Mouse (Mus musculus): ENCODE measurements at regions not wholly inside any gene's neighbourhood (a gene's known extent, or its start where the extent isn't known, plus 50 kb on each side); places are given as distances from the start of the nearest gene placed in this dataset.
A peak's percentile ranks its signal among the peaks of the same experiment; 100 is the strongest.

DNA sequence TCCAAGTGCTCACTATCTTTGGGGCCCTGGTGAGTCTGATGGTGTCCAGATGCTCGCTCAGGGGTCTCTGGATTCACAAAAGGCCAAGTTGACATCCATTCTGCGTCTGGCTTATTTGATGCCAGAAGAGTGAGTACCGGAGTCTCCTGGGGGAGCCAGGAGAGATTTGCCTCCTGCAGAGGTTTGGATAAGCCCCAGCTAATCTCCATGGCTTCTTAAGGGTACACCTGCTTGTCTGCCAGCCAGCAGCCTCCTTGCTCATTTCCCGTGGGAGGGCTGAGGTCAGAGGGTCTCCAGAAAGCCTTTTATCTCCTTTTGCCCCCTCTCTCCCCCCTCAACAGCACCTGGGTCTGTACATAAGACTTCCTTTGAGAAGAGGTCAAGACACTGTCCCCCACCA lies 234.0 kb upstream of the Ubash3b start:
- Histone ChIP-seq H3K27ac (no peak overlapping the region), H3K4me3 (no peak overlapping the region)
- intact Hi-C loops (cut with DNase I) = no loop called here
- no peak for DNase-seq (ENCODE audit: extremely low spot score in 1 of 2, low spot score in 2 of 2)
- TF ChIP-seq CTCF (IDR thresholded peaks at IDR 0.05) = no peak

DNA sequence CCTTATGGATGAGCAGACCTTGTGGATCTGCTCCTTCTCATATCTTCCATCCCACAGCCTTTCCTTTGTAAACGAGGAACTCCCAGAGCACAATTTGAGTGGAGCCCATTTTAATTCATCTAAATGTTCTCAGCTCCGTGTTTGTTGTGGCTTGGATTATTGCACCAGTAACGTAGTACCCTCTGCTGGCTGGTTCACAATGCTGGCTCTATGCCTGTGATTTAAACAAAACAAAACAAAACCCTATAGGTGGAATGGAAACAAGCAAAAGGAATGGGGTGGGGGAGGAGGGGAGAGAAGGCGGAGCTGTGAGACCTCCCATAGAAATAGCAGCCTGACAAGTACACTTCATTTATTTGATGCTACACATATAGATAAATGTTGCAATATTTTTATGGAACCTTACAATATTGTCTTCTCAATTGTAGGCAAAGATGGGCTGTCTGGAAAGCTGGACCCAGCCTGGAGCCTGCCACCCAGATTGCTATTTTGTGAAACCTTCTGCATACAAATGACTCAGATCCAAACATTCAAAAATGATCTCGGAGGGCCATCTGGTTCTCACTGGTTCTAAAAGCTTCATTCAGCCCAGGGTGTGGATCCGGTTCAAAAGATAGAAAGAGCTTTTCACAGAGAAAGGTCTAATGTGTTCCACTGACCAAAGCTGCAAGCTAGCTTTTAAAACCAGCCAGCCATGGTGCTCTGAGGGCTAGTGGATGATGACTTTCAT lies 230.3 kb upstream of the Ubash3b start:
- DNase-seq (ENCODE audit: extremely low spot score in 1 of 2, low spot score in 2 of 2) = peak in 1 of 2 experiments; percentile 22
- no peak overlapping the region for H3K4me3 ChIP-seq
- intact Hi-C loops (cut with DNase I) = loop anchor here (2.0 to 5.0 kb wide), 2 partner anchors 71 to 163 kb away; no protein-coding TSS in a partner anchor
- peak overlapping the region; percentile 50; the same call in 1 of the 2 replicates for H3K27ac ChIP-seq
- peak; percentile 42 for TF ChIP-seq CTCF (IDR thresholded peaks at IDR 0.05)

DNA sequence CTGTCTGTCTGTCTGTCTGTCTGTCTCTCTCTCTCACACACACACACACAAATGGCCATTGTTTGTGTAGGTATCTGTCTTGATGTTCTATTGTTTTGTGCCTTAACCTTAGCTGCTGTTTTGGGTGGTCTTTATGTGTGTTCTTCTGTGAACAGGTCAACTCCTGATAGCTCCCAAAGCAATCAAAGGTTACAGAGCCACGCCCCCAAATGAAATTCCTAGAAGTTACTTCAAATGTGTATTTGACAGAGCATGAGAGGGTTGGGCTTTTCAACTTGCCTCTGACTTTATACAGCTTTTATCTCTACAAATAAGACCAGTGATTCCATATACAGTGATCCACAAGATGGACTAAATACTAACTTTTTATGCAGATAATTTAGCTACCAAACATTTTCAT lies 217.8 kb upstream of the Ubash3b start:
- intact Hi-C loops (cut with DNase I) = loop anchor here (5.0 kb wide), 2 partner anchors 152 to 573 kb away; no protein-coding TSS in a partner anchor
- no peak for TF ChIP-seq CTCF (IDR thresholded peaks at IDR 0.05)
- no peak overlapping the region; the same call in 1 of the 2 replicates for H3K4me3 ChIP-seq
- no peak for DNase-seq (ENCODE audit: extremely low spot score in 1 of 2, low spot score in 2 of 2)
- H3K27ac ChIP-seq = peak overlapping the region; percentile 92; the same call in 1 of the 2 replicates

DNA sequence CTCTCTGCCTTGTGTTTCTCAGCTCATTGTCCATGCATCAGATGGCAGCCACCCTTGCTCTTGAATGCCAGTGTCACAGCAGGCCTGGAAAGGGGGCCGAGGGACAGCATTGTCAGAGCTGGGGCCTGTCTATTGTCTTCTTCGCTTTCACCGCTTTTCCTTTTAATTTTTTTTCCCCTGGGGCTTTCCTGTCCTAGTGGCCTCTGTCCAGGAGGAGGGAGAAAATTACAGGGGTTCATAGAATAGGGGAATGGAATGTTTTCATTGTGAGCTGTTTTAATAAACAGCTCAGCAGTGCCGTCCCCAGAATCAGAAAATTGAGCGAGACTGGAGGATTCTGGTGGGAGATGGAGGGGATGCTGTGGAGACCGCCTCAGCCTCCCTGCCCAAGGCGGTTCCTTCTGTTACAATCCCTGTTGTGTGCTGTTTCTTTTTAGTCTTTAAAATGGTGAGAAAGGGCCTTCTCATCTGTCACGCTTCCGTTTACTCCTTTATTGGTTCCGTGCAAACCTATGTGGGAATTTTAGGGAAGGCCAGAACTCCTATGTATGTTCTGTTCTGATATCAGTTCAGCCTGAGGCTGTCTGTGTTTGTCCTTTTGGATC lies 217.2 kb upstream of the Ubash3b start:
- TF ChIP-seq CTCF (IDR thresholded peaks at IDR 0.05) = no peak
- intact Hi-C loops (cut with DNase I) = loop anchor here (5.0 kb wide), 2 partner anchors 151 to 574 kb away; no protein-coding TSS in a partner anchor
- DNase-seq (ENCODE audit: extremely low spot score in 1 of 2, low spot score in 2 of 2) = peak in 1 of 2 experiments; percentile 16
- peak overlapping the region; percentile 92 for H3K27ac ChIP-seq
- peak overlapping the region; percentile 54 for H3K4me3 ChIP-seq

DNA sequence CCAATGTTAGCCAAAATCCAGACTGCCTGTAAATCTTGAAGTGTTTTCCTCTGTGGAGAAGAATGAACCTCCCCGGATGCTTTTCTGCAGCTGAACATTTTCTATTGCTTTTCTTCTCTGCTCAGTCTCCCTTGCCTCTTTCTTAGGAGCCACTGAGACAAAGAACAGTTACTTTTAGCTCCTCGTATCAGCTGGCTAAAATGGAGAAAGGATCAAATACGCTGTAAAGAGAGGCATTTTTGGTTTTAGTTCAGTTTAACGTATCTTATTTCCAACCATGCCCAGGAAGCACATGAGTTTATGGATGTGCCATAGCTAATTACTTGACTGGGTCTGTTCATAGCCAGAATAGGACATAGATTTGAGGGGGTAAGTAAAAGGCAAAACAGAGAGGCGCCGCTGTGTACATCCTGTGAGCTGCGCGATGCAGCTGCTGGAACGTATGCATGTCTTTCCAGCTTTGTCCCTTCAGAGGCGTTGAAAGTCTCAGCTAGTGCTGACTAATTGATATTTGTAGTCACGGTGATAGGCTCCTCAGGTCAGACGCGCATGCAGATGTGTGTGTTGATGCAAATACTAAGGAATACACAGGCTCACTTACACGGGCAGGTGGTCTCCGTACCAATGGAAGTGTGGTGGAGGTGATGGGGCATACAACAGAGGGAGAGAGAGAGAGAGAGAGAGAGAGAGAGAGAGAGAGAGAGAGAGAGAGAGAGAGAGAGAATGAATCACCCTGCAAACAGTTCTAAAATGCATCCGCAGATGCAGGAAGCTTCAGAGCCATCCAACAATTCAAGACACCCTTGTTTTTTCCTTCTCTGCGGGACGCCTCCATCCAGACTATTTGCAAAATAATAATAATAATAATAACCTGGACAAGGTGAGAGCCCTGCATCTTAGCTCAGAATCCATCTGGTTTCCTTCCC lies 216.5 kb upstream of the Ubash3b start:
- intact Hi-C loops (cut with DNase I) = loop anchor here (2.0 to 5.0 kb wide), 4 partner anchors 69 to 574 kb away; no protein-coding TSS in a partner anchor
- DNase-seq (ENCODE audit: extremely low spot score in 1 of 2, low spot score in 2 of 2) = peak; percentile 17 to 23
- peak overlapping the region; percentile 54 for H3K4me3 ChIP-seq
- TF ChIP-seq CTCF (IDR thresholded peaks at IDR 0.05) = no peak
- H3K27ac ChIP-seq = peak overlapping the region; percentile 92

DNA sequence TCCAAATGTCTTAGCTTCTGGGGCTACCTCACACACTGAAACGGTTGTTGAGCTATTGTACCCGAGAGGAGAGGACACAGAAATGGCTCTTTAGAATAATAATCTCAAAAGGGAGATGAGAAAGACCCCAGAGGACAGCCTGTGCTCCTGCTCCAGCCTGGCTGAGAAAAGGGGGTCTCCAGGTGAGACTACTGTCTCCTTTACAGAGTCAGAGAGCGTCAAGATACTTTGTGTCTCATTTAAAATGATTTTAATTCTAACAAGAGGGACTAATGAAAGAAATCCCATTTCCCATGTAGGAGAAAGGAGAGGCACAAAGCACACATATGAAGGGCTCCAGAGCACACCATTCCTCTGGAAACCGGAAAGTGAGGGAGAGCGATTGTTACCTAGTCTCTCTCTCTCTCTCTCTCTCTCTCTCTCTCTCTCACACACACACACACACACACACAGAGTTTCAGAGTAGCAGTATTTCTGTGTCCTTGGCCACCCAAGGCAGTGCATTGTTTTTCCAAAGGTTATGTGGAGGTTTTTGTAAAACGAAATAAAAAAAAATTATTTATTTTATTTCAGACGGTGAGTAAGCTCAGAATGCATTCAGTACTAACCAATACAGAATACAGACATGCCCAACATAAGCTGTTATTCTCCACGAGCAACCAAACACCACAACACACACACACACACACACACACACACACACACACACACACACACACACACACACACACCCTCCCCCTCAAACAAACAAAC lies 215.6 kb upstream of the Ubash3b start:
- no peak for TF ChIP-seq CTCF (IDR thresholded peaks at IDR 0.05)

DNA sequence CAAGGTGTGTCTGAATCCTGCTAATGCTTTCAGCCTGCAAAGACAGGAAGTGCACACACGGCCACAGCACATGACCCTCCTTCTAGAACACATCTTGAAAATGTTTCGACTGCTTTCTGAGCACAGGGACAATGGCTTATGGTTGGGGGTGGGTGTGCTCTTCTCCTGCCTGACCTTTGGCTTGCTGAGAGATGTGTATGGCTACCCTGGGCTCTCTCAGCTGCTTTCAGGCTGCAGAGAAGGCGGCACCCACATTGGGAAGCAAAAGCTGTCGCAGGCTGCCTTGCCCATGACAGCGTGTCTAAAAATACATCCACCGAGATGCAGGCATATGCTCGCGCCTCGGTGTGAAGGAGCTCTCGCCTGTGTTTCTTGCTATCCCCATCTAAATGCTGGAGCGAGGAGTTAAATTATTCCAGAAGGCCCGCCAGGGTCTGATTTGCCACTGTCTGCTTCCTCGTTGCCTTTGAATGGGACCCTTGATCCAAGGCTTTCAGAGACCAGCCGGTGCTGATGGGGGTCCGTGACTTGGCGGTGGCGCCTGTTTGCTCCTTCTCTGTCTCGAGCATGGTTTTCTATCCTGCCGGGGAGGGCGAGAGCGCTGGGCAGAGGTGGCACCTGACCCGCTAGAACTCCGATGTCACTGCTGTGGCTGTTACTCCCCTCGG lies 214.6 kb upstream of the Ubash3b start:
- peak; percentile 1; the same call in 1 of the 2 replicates for TF ChIP-seq CTCF (IDR thresholded peaks at IDR 0.05)
- Histone ChIP-seq H3K4me3 (peak overlapping the region; percentile 65), H3K27ac (peak overlapping the region; percentile 99)
- intact Hi-C loops (cut with DNase I) = loop anchor here (1.0 to 5.0 kb wide), 6 partner anchors 71 to 576 kb away; no protein-coding TSS in a partner anchor
- DNase-seq (ENCODE audit: extremely low spot score in 1 of 2, low spot score in 2 of 2) = peak; percentile 73 to 74

More for the DNA sequence above, 215.6 kb upstream of the Ubash3b start:
- intact Hi-C loops (cut with DNase I) = loop anchor here (1.0 to 5.0 kb wide), 6 partner anchors 70 to 575 kb away; no protein-coding TSS in a partner anchor
- no peak for DNase-seq (ENCODE audit: extremely low spot score in 1 of 2, low spot score in 2 of 2)
- Histone ChIP-seq H3K4me3 (peak overlapping the region; percentile 65), H3K27ac (peak overlapping the region; percentile 99)

DNA sequence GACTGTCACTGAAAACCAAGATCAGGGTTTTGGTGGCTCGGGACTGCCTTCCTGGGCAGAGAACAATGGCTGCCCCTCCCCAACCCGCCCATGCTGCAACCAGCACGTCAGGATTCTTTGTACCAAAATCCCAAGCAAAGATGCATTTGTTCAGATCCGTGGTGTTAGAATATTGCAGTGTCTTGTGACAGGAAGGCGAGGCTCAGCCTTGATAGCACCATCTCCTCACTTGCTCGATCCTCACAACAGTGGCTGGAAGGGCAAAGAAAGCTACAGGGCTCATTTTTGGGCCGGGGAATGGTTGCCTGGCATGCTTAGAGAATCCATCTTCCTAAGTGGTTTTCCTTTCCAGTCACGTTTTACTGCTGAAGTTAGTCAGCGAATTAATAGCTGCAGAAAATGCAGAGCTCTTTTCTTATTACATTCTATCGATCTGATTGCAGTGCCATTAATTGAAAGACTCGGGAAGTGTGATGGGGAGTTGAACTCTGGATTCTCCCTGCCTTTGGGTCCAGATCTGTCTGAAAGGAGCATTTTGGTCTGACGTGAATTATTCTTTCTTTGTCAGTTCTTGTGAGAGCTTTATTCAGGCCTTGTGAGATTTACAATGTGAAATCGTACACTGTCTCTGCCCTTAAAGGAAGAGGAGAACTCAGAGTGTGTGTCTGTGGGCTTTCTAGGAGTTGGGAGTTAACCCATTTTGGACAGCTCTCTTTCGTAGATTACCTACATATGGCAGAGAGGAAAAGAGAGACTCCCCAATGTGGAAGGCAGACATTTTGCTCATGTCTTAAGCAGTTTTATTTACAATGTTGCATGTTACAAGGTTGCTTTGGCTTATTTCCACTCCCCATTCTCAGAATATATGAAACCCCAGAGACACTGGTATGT lies 213.3 kb upstream of the Ubash3b start:
- Histone ChIP-seq H3K27ac (peak overlapping the region; percentile 99; the same call in 1 of the 2 replicates), H3K4me3 (no peak overlapping the region)
- no peak for TF ChIP-seq CTCF (IDR thresholded peaks at IDR 0.05)
- DNase-seq (ENCODE audit: extremely low spot score in 1 of 2, low spot score in 2 of 2) = no peak
- intact Hi-C loops (cut with DNase I) = loop anchor here (5.0 kb wide), 2 partner anchors 148 to 577 kb away; no protein-coding TSS in a partner anchor

DNA sequence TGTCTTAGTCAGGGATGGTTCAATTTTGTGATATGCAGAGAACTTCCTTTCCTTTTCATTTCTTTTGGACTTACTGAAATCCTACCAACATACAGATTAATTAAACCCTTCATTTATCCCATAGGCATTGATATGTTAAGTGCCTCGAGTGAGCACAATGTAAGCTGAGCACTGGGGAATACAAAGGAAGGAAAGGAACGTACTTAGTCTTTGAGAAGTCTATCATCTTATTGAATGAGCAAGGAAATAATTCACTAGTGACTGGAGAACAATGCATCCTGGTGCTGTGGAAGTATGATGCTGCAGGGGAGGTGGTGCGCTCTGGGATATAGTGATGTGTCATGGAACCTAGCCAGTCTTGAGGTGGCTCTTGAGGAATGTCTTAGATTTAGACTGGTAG lies 204.9 kb upstream of the Ubash3b start:
- no peak for DNase-seq (ENCODE audit: extremely low spot score in 1 of 2, low spot score in 2 of 2)
- no peak for TF ChIP-seq CTCF (IDR thresholded peaks at IDR 0.05)
- H3K4me3 ChIP-seq = no peak overlapping the region
- no peak overlapping the region for H3K27ac ChIP-seq
- intact Hi-C loops (cut with DNase I) = no loop called here

Measured in left cerebral cortex, adult 2 months (tissue).